In genomic region chr3:89424416-89425140, GRCm38 (mm10) we compare ENCODE assay signal across 18 mouse cellular contexts. TPM values are rescaled to one million over a fixed set of nuclear protein-coding genes. Genes with fewer than 3 reads are reported as not detected.
DNase-seq lines count a peak whose midpoint lies in the region; ATAC-seq and TF ChIP-seq lines count a peak whose summit lies in the region.
"Had no signal": no experiment of that assay in that cellular context is flagged by ENCODE, and none has a peak within 500 bp of the region (broad histone marks: within the 10 kb centered on the region; RNA-seq: fewer than 3 reads in every experiment).

No protein-coding gene starts in this region.

- no peak overlapping the region for H3K4me3 ChIP-seq in heart, embryonic 13.5 days
- no peak overlapping the region for H3K4me3 ChIP-seq in heart, embryonic 12.5 days
- H3K4me3 ChIP-seq in E14TG2a.4 (replicated peaks; ENCODE audit: low read length): peak overlapping the region; percentile 83
- no peak overlapping the region for H3K4me3 ChIP-seq in bone marrow, adult 2 months (replicated peaks; ENCODE audit: control insufficient read depth, low read depth, low read length)
- H3K4me3 ChIP-seq in liver, embryonic 14.5 days (ENCODE audit: insufficient read depth in 1 of 2, low read depth in 2 of 2, low read length in 2 of 2): peak overlapping the region in 1 of 2 experiments; percentile 8; a peak in 3 of 4 replicates
- H3K4me3 ChIP-seq in left cerebral cortex, adult 2 months: no peak overlapping the region
- no peak overlapping the region for H3K4me3 ChIP-seq in hindbrain, embryonic 13.5 days
- H3K4me3 ChIP-seq: heart, embryonic 15.5 days had no signal

- TF ChIP-seq CTCF in E14TG2a.4 (conservative IDR thresholded peaks at IDR 0.05; ENCODE audit: low read length): no peak
- no peak for TF ChIP-seq CTCF in bone marrow, adult 2 months (IDR thresholded peaks at IDR 0.05; ENCODE audit: control insufficient read depth, insufficient read depth, low read length)
- TF ChIP-seq CTCF in liver, embryonic 14.5 days (IDR thresholded peaks at IDR 0.05; ENCODE audit: low read depth): no peak
- TF ChIP-seq CTCF in left cerebral cortex, adult 2 months (IDR thresholded peaks at IDR 0.05): no peak

- H3K4me2 ChIP-seq in heart, embryonic 13.5 days: no peak overlapping the region
- no peak overlapping the region for H3K4me2 ChIP-seq in heart, embryonic 12.5 days
- peak overlapping the region; percentile 61 for H3K4me2 ChIP-seq in liver, embryonic 14.5 days (ENCODE audit: low read depth)
- H3K4me2 ChIP-seq in hindbrain, embryonic 13.5 days: no peak overlapping the region
- H3K4me2 ChIP-seq: heart, embryonic 15.5 days had no signal

- TF ChIP-seq EP300 in liver, embryonic 14.5 days (IDR thresholded peaks at IDR 0.05; ENCODE audit: low read depth): no peak; the same call in 1 of the 2 replicates

- peaks cover 55% of the 10 kb centered on the region for H3K4me1 ChIP-seq in heart, embryonic 13.5 days
- peaks cover 40% of the 10 kb centered on the region for H3K4me1 ChIP-seq in heart, embryonic 12.5 days (replicated peaks)
- peaks cover 89% of the 10 kb centered on the region for H3K4me1 ChIP-seq in E14TG2a.4 (replicated peaks; ENCODE audit: low read depth, low read length)
- peaks cover 5% of the 10 kb centered on the region; the same call in 1 of the 2 replicates for H3K4me1 ChIP-seq in bone marrow, adult 2 months (ENCODE audit: control insufficient read depth, insufficient read depth, low read length)
- peaks cover 49 to 62% of the 10 kb centered on the region in 2 experiments for H3K4me1 ChIP-seq in liver, embryonic 14.5 days (replicated peaks; ENCODE audit: control insufficient read depth in 2 of 2, insufficient read depth in 2 of 2, low read length in 1 of 2)
- H3K4me1 ChIP-seq in hindbrain, embryonic 13.5 days (replicated peaks): peaks cover 26% of the 10 kb centered on the region

- H3K9me3 ChIP-seq in heart, embryonic 13.5 days: no peaks in the 10 kb centered on the region
- no peaks in the 10 kb centered on the region for H3K9me3 ChIP-seq in heart, embryonic 12.5 days (replicated peaks)
- H3K9me3 ChIP-seq in E14TG2a.4 (ENCODE audit: low read length): no peaks in the 10 kb centered on the region
- H3K9me3 ChIP-seq in liver, embryonic 14.5 days (ENCODE audit: control insufficient read depth, low read length): no peaks in the 10 kb centered on the region
- H3K9me3 ChIP-seq in hindbrain, embryonic 13.5 days: no peaks in the 10 kb centered on the region
- H3K9me3 ChIP-seq: heart, embryonic 15.5 days had no signal

- TF ChIP-seq POLR2A in bone marrow, adult 2 months (IDR thresholded peaks at IDR 0.05; ENCODE audit: borderline replicate concordance, control insufficient read depth, low read depth, low read length): no peak

- no peak for DNase-seq in liver, embryonic 14.5 days (ENCODE audit: low read depth in 3 of 3, low spot score in 3 of 3)
- no peak for DNase-seq in left cerebral cortex, adult 2 months (ENCODE audit: extremely low spot score in 1 of 2, low spot score in 2 of 2)
- no peak for DNase-seq in adrenal gland, postnatal 14 days
- DNase-seq: adrenal gland, postnatal 36 days; B cell, adult 2 months; cerebellum, postnatal 14 days; gastrocnemius, postnatal 25 days; kidney, adult 18-20 months; lung, postnatal 4 days; midbrain, embryonic 14.5 days; right cerebral cortex, postnatal 25 days; thymus, adult 2 months had no signal

- H3K36me3 ChIP-seq in heart, embryonic 13.5 days: peaks cover 58% of the 10 kb centered on the region
- peaks cover 51% of the 10 kb centered on the region for H3K36me3 ChIP-seq in heart, embryonic 12.5 days
- peaks cover 67% of the 10 kb centered on the region for H3K36me3 ChIP-seq in E14TG2a.4 (ENCODE audit: insufficient read depth, low read length)
- peaks cover 40% of the 10 kb centered on the region for H3K36me3 ChIP-seq in liver, embryonic 14.5 days (replicated peaks; ENCODE audit: control insufficient read depth, insufficient read depth, low read depth)
- peaks cover 19% of the 10 kb centered on the region for H3K36me3 ChIP-seq in hindbrain, embryonic 13.5 days

- no peak overlapping the region; the same call in 1 of the 2 replicates for H3K9ac ChIP-seq in heart, embryonic 13.5 days
- H3K9ac ChIP-seq in heart, embryonic 12.5 days: no peak overlapping the region
- peak overlapping the region; percentile 27; the same call in 1 of the 2 replicates for H3K9ac ChIP-seq in liver, embryonic 14.5 days (replicated peaks)
- H3K9ac ChIP-seq in hindbrain, embryonic 13.5 days: no peak overlapping the region
- H3K9ac ChIP-seq: heart, embryonic 15.5 days had no signal

- intact Hi-C loops in left cerebral cortex, adult 2 months (cut with DNase I): no loop called here

- ATAC-seq in heart, embryonic 13.5 days (ENCODE audit: extremely low read depth, insufficient number of reproducible peaks, low FRiP score, low TSS enrichment): no peak
- ATAC-seq in heart, embryonic 12.5 days (ENCODE audit: insufficient number of reproducible peaks, low FRiP score): no peak
- peak; percentile 28 for ATAC-seq in liver, embryonic 14.5 days (ENCODE audit: insufficient read depth)
- no peak for ATAC-seq in hindbrain, embryonic 13.5 days (ENCODE audit: low FRiP score)

- no peaks in the 10 kb centered on the region for H3K27me3 ChIP-seq in heart, embryonic 13.5 days (replicated peaks)
- H3K27me3 ChIP-seq in heart, embryonic 12.5 days (replicated peaks): no peaks in the 10 kb centered on the region
- H3K27me3 ChIP-seq in E14TG2a.4 (ENCODE audit: insufficient read depth, low read length): no peaks in the 10 kb centered on the region
- H3K27me3 ChIP-seq in liver, embryonic 14.5 days (ENCODE audit: control insufficient read depth, insufficient read depth, low read length): no peaks in the 10 kb centered on the region
- no peaks in the 10 kb centered on the region for H3K27me3 ChIP-seq in hindbrain, embryonic 13.5 days
- H3K27me3 ChIP-seq: heart, embryonic 15.5 days had no signal

- WGBS in heart, embryonic 13.5 days: 63% methylated on average over 5 of the region's 5 CpGs
- WGBS in heart, embryonic 12.5 days: 77% methylated on average over 5 of the region's 5 CpGs
- WGBS in bone marrow, adult 2 months: 81% methylated on average over 5 of the region's 5 CpGs
- WGBS in liver, embryonic 14.5 days (ENCODE audit: insufficient replicate concordance): 38% methylated on average over 5 of the region's 5 CpGs
- 88% methylated on average over 5 of the region's 5 CpGs for WGBS in hindbrain, embryonic 13.5 days

- peak overlapping the region; percentile 10 for H3K27ac ChIP-seq in heart, embryonic 13.5 days (replicated peaks)
- no peak overlapping the region for H3K27ac ChIP-seq in heart, embryonic 12.5 days (ENCODE audit: poor library complexity, severe bottlenecking)
- 0 out of 2 replicates have a peak overlapping the region, but pooled peaks have one; percentile 9 for H3K27ac ChIP-seq in bone marrow, adult 2 months (ENCODE audit: control insufficient read depth, insufficient read depth, low read depth, low read length, poor library complexity)
- H3K27ac ChIP-seq in liver, embryonic 14.5 days: peak overlapping the region; percentile 59
- no peak overlapping the region for H3K27ac ChIP-seq in left cerebral cortex, adult 2 months
- H3K27ac ChIP-seq in hindbrain, embryonic 13.5 days: no peak overlapping the region
- H3K27ac ChIP-seq: heart, embryonic 15.5 days had no signal

RNA-seq across cellular contexts. Expression of gene Pygo2, which starts 5.4 kb away (rescaled TPM):
- polyA plus RNA-seq in heart, embryonic 13.5 days (2015; fragmentation: Nextera tagmentation; extraction: Ambion mirVana): 24.3 and 24.8 TPM in 2 replicates
- polyA plus RNA-seq in heart, embryonic 12.5 days (2016; fragmentation: Nextera tagmentation; extraction: Ambion mirVana): 36.1 and 37.5 TPM in 2 replicates
- 29.7 and 45.4 TPM in 2 replicates for polyA plus RNA-seq in bone marrow, adult 2 months (2011; ENCODE audit: insufficient read depth, insufficient read length, low replicate concordance, missing spikeins)
- 12.9 and 15.2 TPM in 2 replicates for polyA plus RNA-seq in liver, embryonic 14.5 days (2012; rRNA removed)
- 8.4 and 10.7 TPM in 2 replicates for polyA plus RNA-seq in liver, embryonic 14.5 days (2014; fragmentation: Nextera tagmentation; extraction: Ambion mirVana)
- 10 to 100 TPM; 51.0 to 54.5 TPM for total RNA-seq in left cerebral cortex, adult 2 months (2021)
- polyA plus RNA-seq in hindbrain, embryonic 13.5 days (2015; fragmentation: Nextera tagmentation; extraction: Ambion mirVana): 38.7 and 42.0 TPM in 2 replicates
- 36.4 and 48.3 TPM in 2 replicates for total RNA-seq in adrenal gland, postnatal 14 days (2021)

RNA-seq across cellular contexts. Expression of gene Shc1, which starts 6.3 kb away (rescaled TPM):
- polyA plus RNA-seq in heart, embryonic 13.5 days (2015; fragmentation: Nextera tagmentation; extraction: Ambion mirVana): 63.4 and 66.1 TPM in 2 replicates
- polyA plus RNA-seq in heart, embryonic 12.5 days (2016; fragmentation: Nextera tagmentation; extraction: Ambion mirVana): 76.2 and 78.1 TPM in 2 replicates
- 41.6 and 65.2 TPM in 2 replicates for polyA plus RNA-seq in bone marrow, adult 2 months (2011; ENCODE audit: insufficient read depth, insufficient read length, low replicate concordance, missing spikeins)
- 36.9 and 38.8 TPM in 2 replicates for polyA plus RNA-seq in liver, embryonic 14.5 days (2012; rRNA removed)
- polyA plus RNA-seq in liver, embryonic 14.5 days (2014; fragmentation: Nextera tagmentation; extraction: Ambion mirVana): 27.5 and 30.6 TPM in 2 replicates
- 10 to 100 TPM; 12.9 to 16.4 TPM for total RNA-seq in left cerebral cortex, adult 2 months (2021)
- polyA plus RNA-seq in hindbrain, embryonic 13.5 days (2015; fragmentation: Nextera tagmentation; extraction: Ambion mirVana): 24.3 and 24.4 TPM in 2 replicates
- total RNA-seq in adrenal gland, postnatal 14 days (2021): 80.5 and 94.6 TPM in 2 replicates

RNA-seq across cellular contexts. Expression of gene Cks1b, which starts 6.4 kb away (rescaled TPM):
- polyA plus RNA-seq in heart, embryonic 13.5 days (2015; fragmentation: Nextera tagmentation; extraction: Ambion mirVana): 339 and 400 TPM in 2 replicates
- 355 and 356 TPM in 2 replicates for polyA plus RNA-seq in heart, embryonic 12.5 days (2016; fragmentation: Nextera tagmentation; extraction: Ambion mirVana)
- 126 and 145 TPM in 2 replicates for polyA plus RNA-seq in bone marrow, adult 2 months (2011; ENCODE audit: insufficient read depth, insufficient read length, low replicate concordance, missing spikeins)
- 133 and 172 TPM in 2 replicates for polyA plus RNA-seq in liver, embryonic 14.5 days (2012; rRNA removed)
- polyA plus RNA-seq in liver, embryonic 14.5 days (2014; fragmentation: Nextera tagmentation; extraction: Ambion mirVana): 288 and 295 TPM in 2 replicates
- total RNA-seq in left cerebral cortex, adult 2 months (2021): 1 to 10 TPM; 1.8 to 2.3 TPM
- polyA plus RNA-seq in hindbrain, embryonic 13.5 days (2015; fragmentation: Nextera tagmentation; extraction: Ambion mirVana): 116 and 121 TPM in 2 replicates
- 34.9 and 38.0 TPM in 2 replicates for total RNA-seq in adrenal gland, postnatal 14 days (2021)

RNA-seq across cellular contexts. Expression of gene Pbxip1, which starts 11.9 kb away (rescaled TPM):
- 61.3 and 64.1 TPM in 2 replicates for polyA plus RNA-seq in heart, embryonic 13.5 days (2015; fragmentation: Nextera tagmentation; extraction: Ambion mirVana)
- 67.5 and 71.6 TPM in 2 replicates for polyA plus RNA-seq in heart, embryonic 12.5 days (2016; fragmentation: Nextera tagmentation; extraction: Ambion mirVana)
- 23.6 and 60.5 TPM in 2 replicates for polyA plus RNA-seq in bone marrow, adult 2 months (2011; ENCODE audit: insufficient read depth, insufficient read length, low replicate concordance, missing spikeins)
- 2.2 and 3.1 TPM in 2 replicates for polyA plus RNA-seq in liver, embryonic 14.5 days (2012; rRNA removed)
- polyA plus RNA-seq in liver, embryonic 14.5 days (2014; fragmentation: Nextera tagmentation; extraction: Ambion mirVana): 2.8 and 3.3 TPM in 2 replicates
- total RNA-seq in left cerebral cortex, adult 2 months (2021): 10 to 100 TPM; 33.8 to 34.8 TPM
- 19.4 and 20.4 TPM in 2 replicates for polyA plus RNA-seq in hindbrain, embryonic 13.5 days (2015; fragmentation: Nextera tagmentation; extraction: Ambion mirVana)
- 43.9 and 48.7 TPM in 2 replicates for total RNA-seq in adrenal gland, postnatal 14 days (2021)

RNA-seq across cellular contexts. Expression of gene Flad1, which starts 12.9 kb away (rescaled TPM):
- polyA plus RNA-seq in heart, embryonic 13.5 days (2015; fragmentation: Nextera tagmentation; extraction: Ambion mirVana): 30.3 and 32.0 TPM in 2 replicates
- 31.7 and 32.5 TPM in 2 replicates for polyA plus RNA-seq in heart, embryonic 12.5 days (2016; fragmentation: Nextera tagmentation; extraction: Ambion mirVana)
- 9.7 and 17.6 TPM in 2 replicates for polyA plus RNA-seq in bone marrow, adult 2 months (2011; ENCODE audit: insufficient read depth, insufficient read length, low replicate concordance, missing spikeins)
- polyA plus RNA-seq in liver, embryonic 14.5 days (2012; rRNA removed): 8.7 and 9.2 TPM in 2 replicates
- 13.0 and 13.2 TPM in 2 replicates for polyA plus RNA-seq in liver, embryonic 14.5 days (2014; fragmentation: Nextera tagmentation; extraction: Ambion mirVana)
- 10 to 100 TPM; 34.5 to 37.8 TPM for total RNA-seq in left cerebral cortex, adult 2 months (2021)
- 38.5 and 39.3 TPM in 2 replicates for polyA plus RNA-seq in hindbrain, embryonic 13.5 days (2015; fragmentation: Nextera tagmentation; extraction: Ambion mirVana)
- 42.2 and 43.8 TPM in 2 replicates for total RNA-seq in adrenal gland, postnatal 14 days (2021)

Comparison
In these comparisons a context has a peak if more than half of its experiments do, and no peak if none do; other contexts are left out.
1. H3K27ac ChIP-seq: peak in heart, embryonic 13.5 days (single experiment), bone marrow, adult 2 months (single experiment) and liver, embryonic 14.5 days (single experiment); none in heart, embryonic 12.5 days (single experiment), left cerebral cortex, adult 2 months (single experiment) and hindbrain, embryonic 13.5 days (single experiment).